Mouse (Mus musculus) spleen, adult 2 months (tissue): ENCODE data around the gene Slc41a2.

ENCODE experiments used
- CTCF ChIP-seq: fragments of 200-500 bp; IDR thresholded peaks from 2 replicates; pipeline ENCODE4 v1.5.1; 2011; ENCODE audit warnings: mild to moderate bottlenecking, inconsistent platforms; ENCODE audit not compliant: insufficient read depth, insufficient read length, insufficient replicate concordance; ENCODE audit errors: extremely low read depth
- POLR2A ChIP-seq: fragments of 200-500 bp; IDR thresholded peaks from 2 replicates; pipeline ENCODE4 v1.6.1; 2011; ENCODE audit warnings: low read depth, low read length, inconsistent platforms

- TF ChIP-seq CTCF, result no peak
- no peak for TF ChIP-seq POLR2A
Measured at GRCm38 (mm10) chr10:83378083-83378833, 40.6 kb upstream of the Slc41a2 start.
